Mouse (Mus musculus) lung, adult 2 months (tissue): ENCODE results near the gene Garnl3. TPM values are rescaled to one million over a fixed set of nuclear protein-coding genes. Genes with fewer than 3 reads are reported as not detected.

Experiments
- DNase-seq: peaks from one replicate; pipeline ENCODE4 v3.0.0; 2022
- H3K4me1 ChIP-seq: fragments of 200-500 bp; 2 replicates; pipeline ENCODE4 v1.6.1; 2011; ENCODE audit warnings: low read length; ENCODE audit not compliant: control insufficient read depth, insufficient read depth
- H3K4me3 ChIP-seq: fragments of 200-500 bp; replicated peaks from 2 replicates; pipeline ENCODE3; 2011; ENCODE audit warnings: low read depth, mild to moderate bottlenecking, control low read depth, low read length; ENCODE audit errors: extremely low read depth
- CTCF ChIP-seq: fragments of 200-500 bp; IDR thresholded peaks from 2 replicates; pipeline ENCODE4 v1.5.1; 2011; ENCODE audit warnings: mild to moderate bottlenecking, low read length, control low read depth; ENCODE audit not compliant: insufficient read depth
- POLR2A ChIP-seq: fragments of 200-500 bp; IDR thresholded peaks from 2 replicates; pipeline ENCODE4 v1.6.1; 2011; ENCODE audit warnings: low read depth, mild to moderate bottlenecking, control low read depth, low read length, borderline replicate concordance; ENCODE audit errors: extremely low read depth
- WGBS: fragments of 180-500 bp; shearing (Covaris S2); methylation state at CpG from one replicate; pipeline ENCODE4 v1.1.7; 2018; 5-methylcytosine and 5-hydroxymethylcytosine counted together
- polyA plus RNA-seq: library from polyadenylated mRNA; depleted of rRNA; stranded (reverse); fragments of >200 nt; gene quantifications from 2 replicates; pipeline ENCODE4 v1.2.3, GENCODE M21; 2012

Gene Garnl3
- polyA plus RNA-seq, 1 experiment: 12.0 TPM

- peaks cover 6% of the 10 kb centered on the region for H3K4me1 ChIP-seq
- TF ChIP-seq POLR2A (no peak), CTCF (no peak)
- no peak overlapping the region for H3K4me3 ChIP-seq
- 38% methylated on average over 2 of the region's 2 CpGs for WGBS
- DNase-seq: no peak
These were observed 59.1 kb downstream of the Garnl3 start for GRCm38 (mm10) chr2:33072333-33072732.

GRCm38 (mm10) chr2:33065610-33066009 lies 65.8 kb downstream of the Garnl3 start:
- Histone ChIP-seq H3K4me1 (peaks cover 3% of the 10 kb centered on the region; the same call in 1 of the 2 replicates), H3K4me3 (no peak overlapping the region)
- WGBS: 51% methylated on average over 1 of the region's 1 CpGs
- no peak for TF ChIP-seq CTCF
- TF ChIP-seq POLR2A: no peak
- DNase-seq: no peak

DNA sequence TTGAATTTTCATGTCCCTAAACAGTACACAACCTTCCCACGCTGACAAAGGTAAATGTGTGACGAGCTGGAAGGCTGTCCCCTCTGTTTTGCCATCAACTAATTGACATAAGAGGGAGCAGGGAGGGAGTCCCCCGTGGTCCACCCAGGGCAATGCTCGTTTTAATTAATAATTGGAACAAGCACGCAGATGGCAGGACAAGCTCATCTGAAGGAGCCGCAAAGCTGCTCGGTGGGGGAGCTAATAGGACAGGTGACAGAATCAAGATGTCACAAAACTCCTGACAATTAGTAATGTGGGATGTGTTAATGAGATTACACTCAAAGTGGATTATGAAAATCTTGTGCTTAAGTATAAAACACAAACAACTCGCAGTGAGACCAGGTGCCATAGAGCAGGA lies 68.7 kb downstream of the Garnl3 start:
- DNase-seq: no peak

GRCm38 (mm10) chr2:33058926-33059325 lies 72.5 kb downstream of the Garnl3 start:
- 81% methylated on average over 5 of the region's 5 CpGs for WGBS
- H3K4me3 ChIP-seq: no peak overlapping the region
- DNase-seq: no peak

More for the DNA sequence above, 68.7 kb downstream of the Garnl3 start:
- Histone ChIP-seq H3K4me3 (no peak overlapping the region), H3K4me1 (peaks cover 3% of the 10 kb centered on the region; the same call in 1 of the 2 replicates)
- TF ChIP-seq POLR2A (no peak), CTCF (no peak)
- 75% methylated on average over 8 of the region's 8 CpGs for WGBS

DNA sequence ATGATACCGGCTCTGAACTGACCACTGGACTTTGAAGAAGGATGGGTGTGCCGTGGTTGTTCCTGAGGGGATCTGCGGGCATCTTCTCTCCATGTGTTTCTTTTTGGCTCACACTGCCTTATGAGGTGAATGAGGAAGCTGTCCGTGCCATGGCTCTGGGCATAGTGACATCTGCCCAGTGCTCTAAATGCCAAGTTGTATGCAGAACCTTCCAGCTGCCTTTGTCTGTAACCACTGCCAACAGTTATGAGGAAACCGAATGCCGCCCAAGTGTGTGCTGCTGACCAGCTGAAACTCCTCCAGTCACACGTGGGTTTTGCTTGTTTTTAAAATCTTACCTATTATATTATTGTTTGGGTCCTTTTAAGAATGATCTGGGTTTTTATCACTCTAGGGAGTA lies 73.9 kb downstream of the Garnl3 start:
- no peaks in the 10 kb centered on the region; the same call in 1 of the 2 replicates for H3K4me1 ChIP-seq
- DNase-seq: no peak
- TF ChIP-seq CTCF (no peak), POLR2A (no peak)
- no peak overlapping the region for H3K4me3 ChIP-seq
- 65% methylated on average over 7 of the region's 7 CpGs for WGBS

More at GRCm38 (mm10) chr2:33058926-33059325, 72.5 kb downstream of the Garnl3 start:
- TF ChIP-seq CTCF (no peak), POLR2A (no peak)
- no peaks in the 10 kb centered on the region; the same call in 1 of the 2 replicates for H3K4me1 ChIP-seq

DNA sequence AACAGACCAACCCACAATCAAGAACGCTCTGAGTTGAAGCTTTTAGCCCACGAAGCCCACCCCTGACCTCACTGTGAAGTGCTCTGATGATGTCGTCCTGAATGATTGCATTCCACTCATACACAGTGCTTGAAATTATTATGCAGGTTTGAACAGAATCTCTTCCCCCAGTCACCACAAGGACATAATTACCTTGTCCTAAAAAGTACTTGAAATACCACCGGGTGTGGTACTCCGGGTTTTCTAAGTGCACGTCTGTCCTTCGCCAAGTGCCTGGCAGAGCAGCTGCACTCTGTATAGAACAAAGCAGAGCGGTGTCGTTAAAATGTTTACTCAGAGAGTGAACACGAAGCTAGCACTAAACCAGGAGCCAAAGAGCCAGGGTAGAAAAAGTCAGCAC lies 77.5 kb downstream of the Garnl3 start:
- WGBS: 38% methylated on average over 10 of the region's 10 CpGs
- Histone ChIP-seq H3K4me1 (no peaks in the 10 kb centered on the region; the same call in 1 of the 2 replicates), H3K4me3 (no peak overlapping the region)
- TF ChIP-seq CTCF (no peak), POLR2A (no peak)
- DNase-seq: no peak

GRCm38 (mm10) chr2:33047360-33047759 lies 84.1 kb downstream of the Garnl3 start:
- H3K4me3 ChIP-seq: no peak overlapping the region
- TF ChIP-seq POLR2A (no peak), CTCF (no peak)
- 43% methylated on average over 3 of the region's 3 CpGs for WGBS
- DNase-seq: no peak
- peaks cover 3% of the 10 kb centered on the region for H3K4me1 ChIP-seq

DNA sequence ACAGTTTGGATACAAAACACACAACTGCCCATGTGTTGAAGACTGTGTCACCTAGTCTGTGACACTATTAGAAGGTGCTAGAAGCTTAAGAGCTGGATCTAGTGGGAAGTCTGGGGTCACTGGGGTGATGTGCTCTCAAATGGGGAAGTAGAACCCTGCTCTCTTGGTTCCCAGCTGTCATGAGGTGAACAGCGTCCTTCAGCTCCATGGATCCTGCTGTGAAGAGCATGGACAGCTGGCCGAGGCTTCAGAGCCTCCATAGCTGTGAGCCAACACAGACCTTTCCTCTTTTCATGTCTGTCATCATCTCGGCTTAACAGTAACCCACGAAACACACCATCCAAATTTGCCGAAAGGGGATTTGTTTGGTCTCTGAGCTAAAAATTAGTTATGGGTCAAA lies 84.5 kb downstream of the Garnl3 start:
- DNase-seq: no peak
- 76% methylated on average over 5 of the region's 5 CpGs for WGBS
- TF ChIP-seq POLR2A: no peak
- no peak for TF ChIP-seq CTCF
- H3K4me3 ChIP-seq: no peak overlapping the region
- H3K4me1 ChIP-seq: peaks cover 3% of the 10 kb centered on the region

- DNase-seq: no peak
- H3K4me1 ChIP-seq: peaks cover 3% of the 10 kb centered on the region
- no peak overlapping the region for H3K4me3 ChIP-seq
- no peak for TF ChIP-seq POLR2A
- no peak for TF ChIP-seq CTCF
- WGBS: 51% methylated on average over 3 of the region's 3 CpGs
These were observed 85.6 kb downstream of the Garnl3 start for GRCm38 (mm10) chr2:33045899-33046298.

- DNase-seq: no peak
- Histone ChIP-seq H3K4me1 (no peaks in the 10 kb centered on the region; the same call in 1 of the 2 replicates), H3K4me3 (no peak overlapping the region)
- 76% methylated on average over 6 of the region's 6 CpGs for WGBS
- TF ChIP-seq CTCF (no peak), POLR2A (no peak)
These were observed 88.7 kb downstream of the Garnl3 start for GRCm38 (mm10) chr2:33042781-33043180.
